Mouse (Mus musculus): ENCODE measurements around the gene Lrp5.

Gene Lrp5

GRCm38 (mm10) chr19:3548311-3548710, 138.1 kb downstream of the Lrp5 start:
- DNase-seq = no peak

- no peak for DNase-seq
These were observed 141.4 kb downstream of the Lrp5 start for GRCm38 (mm10) chr19:3544995-3545394.

GRCm38 (mm10) chr19:3542591-3542990, 143.8 kb downstream of the Lrp5 start:
- DNase-seq = no peak

- no peak for DNase-seq
These were observed 145.4 kb downstream of the Lrp5 start for GRCm38 (mm10) chr19:3540997-3541396.

- DNase-seq = no peak
These were observed 146.1 kb downstream of the Lrp5 start for GRCm38 (mm10) chr19:3540254-3540653.

- no peak for DNase-seq
These were observed 146.9 kb downstream of the Lrp5 start for GRCm38 (mm10) chr19:3539456-3539855.

GRCm38 (mm10) chr19:3537658-3538057, 148.7 kb downstream of the Lrp5 start:
- DNase-seq = no peak

GRCm38 (mm10) chr19:3534945-3535344, 151.4 kb downstream of the Lrp5 start:
- DNase-seq = no peak

Data from cerebellum, postnatal 25 days (tissue).